Mouse (Mus musculus): ENCODE data around the gene Abi1. TPM values are rescaled to one million over a fixed set of nuclear protein-coding genes. Genes with fewer than 3 reads are reported as not detected.

Abi1 gene
- polyA plus RNA-seq, 1 experiment: 22.0 TPM

- peaks cover 56% of the 10 kb centered on the region for H3K79me2 ChIP-seq (ENCODE audit: control insufficient read depth, insufficient read depth)
- no peaks in the 10 kb centered on the region for H3K36me3 ChIP-seq (ENCODE audit: control insufficient read depth, insufficient read depth)
- TF ChIP-seq MAX (IDR thresholded peaks at IDR 0.05) (no peak), CEBPB (IDR thresholded peaks at IDR 0.05; ENCODE audit: low read depth) (no peak), MYOD1 (IDR thresholded peaks at IDR 0.05; ENCODE audit: control insufficient read depth, insufficient read length, low read depth) (peak; percentile 8), MYOG (IDR thresholded peaks at IDR 0.05; ENCODE audit: control insufficient read depth, extremely low read depth, insufficient read length) (no peak), FOSL1 (IDR thresholded peaks at IDR 0.05; ENCODE audit: insufficient read depth, low read length, poor library complexity, severe bottlenecking) (no peak), USF1 (IDR thresholded peaks at IDR 0.05; ENCODE audit: low read depth) (no peak), CTCF (IDR thresholded peaks at IDR 0.05; ENCODE audit: control insufficient read depth, insufficient read depth, insufficient read length) (no peak)
- peaks cover 49% of the 10 kb centered on the region for H3K79me3 ChIP-seq (ENCODE audit: low read depth)
- H3ac ChIP-seq (ENCODE audit: control insufficient read depth, insufficient read length, low read depth): peak overlapping the region; percentile 86
- H3K4me3 ChIP-seq (ENCODE audit: insufficient read depth, poor library complexity, severe bottlenecking): peak overlapping the region; percentile 92
- H3K27me3 ChIP-seq (ENCODE audit: control insufficient read depth, insufficient read depth, insufficient read length): no peaks in the 10 kb centered on the region
Measured at GRCm38 (mm10) chr2:23039082-23040000, 700 bp downstream of the Abi1 start.

- no peak for TF ChIP-seq CEBPB (IDR thresholded peaks at IDR 0.05; ENCODE audit: low read depth)
- TF ChIP-seq USF1 (IDR thresholded peaks at IDR 0.05; ENCODE audit: low read depth): no peak
- peaks cover 95% of the 10 kb centered on the region for H3K79me2 ChIP-seq (ENCODE audit: control insufficient read depth, insufficient read depth)
Measured at GRCm38 (mm10) chr2:23035467-23035866, 4.6 kb downstream of the Abi1 start.

GRCm38 (mm10) chr2:23034692-23035435 is 5.2 kb downstream of the Abi1 start:
- H3ac ChIP-seq (ENCODE audit: control insufficient read depth, insufficient read length, low read depth): no peak overlapping the region
- H3K27me3 ChIP-seq (ENCODE audit: control insufficient read depth, insufficient read depth, insufficient read length): no peaks in the 10 kb centered on the region
- peaks cover 99% of the 10 kb centered on the region for H3K79me2 ChIP-seq (ENCODE audit: control insufficient read depth, insufficient read depth)
- H3K79me3 ChIP-seq (ENCODE audit: low read depth): peaks cover 92% of the 10 kb centered on the region
- H3K36me3 ChIP-seq (ENCODE audit: control insufficient read depth, insufficient read depth): peaks cover 34% of the 10 kb centered on the region
- H3K4me3 ChIP-seq (ENCODE audit: insufficient read depth, poor library complexity, severe bottlenecking): no peak overlapping the region
- peak; percentile 97 for TF ChIP-seq FOSL1 (IDR thresholded peaks at IDR 0.05; ENCODE audit: insufficient read depth, low read length, poor library complexity, severe bottlenecking)
- peak; percentile 83 for TF ChIP-seq MAX (IDR thresholded peaks at IDR 0.05)
- TF ChIP-seq MYOG (IDR thresholded peaks at IDR 0.05; ENCODE audit: control insufficient read depth, extremely low read depth, insufficient read length): no peak
- TF ChIP-seq USF1 (IDR thresholded peaks at IDR 0.05; ENCODE audit: low read depth): no peak

More at GRCm38 (mm10) chr2:23035467-23035866, 4.6 kb downstream of the Abi1 start:
- H3K79me3 ChIP-seq (ENCODE audit: low read depth): peaks cover 86% of the 10 kb centered on the region
- H3K36me3 ChIP-seq (ENCODE audit: control insufficient read depth, insufficient read depth): peaks cover 28% of the 10 kb centered on the region
- no peak overlapping the region for H3ac ChIP-seq (ENCODE audit: control insufficient read depth, insufficient read length, low read depth)
- H3K27me3 ChIP-seq (ENCODE audit: control insufficient read depth, insufficient read depth, insufficient read length): no peaks in the 10 kb centered on the region
- no peak overlapping the region for H3K4me3 ChIP-seq (ENCODE audit: insufficient read depth, poor library complexity, severe bottlenecking)

GRCm38 (mm10) chr2:23030631-23031030 is 9.4 kb downstream of the Abi1 start:
- peaks cover 50% of the 10 kb centered on the region for H3K36me3 ChIP-seq (ENCODE audit: control insufficient read depth, insufficient read depth)

GRCm38 (mm10) chr2:23028826-23029225 is 11.2 kb downstream of the Abi1 start:
- H3ac ChIP-seq (ENCODE audit: control insufficient read depth, insufficient read length, low read depth): no peak overlapping the region
- H3K79me3 ChIP-seq (ENCODE audit: low read depth): peaks cover 96% of the 10 kb centered on the region
- TF ChIP-seq MYOD1 (IDR thresholded peaks at IDR 0.05; ENCODE audit: control insufficient read depth, insufficient read length, low read depth) (no peak), MAX (IDR thresholded peaks at IDR 0.05) (no peak), USF1 (IDR thresholded peaks at IDR 0.05; ENCODE audit: low read depth) (no peak), CEBPB (IDR thresholded peaks at IDR 0.05; ENCODE audit: low read depth) (no peak), FOSL1 (IDR thresholded peaks at IDR 0.05; ENCODE audit: insufficient read depth, low read length, poor library complexity, severe bottlenecking) (no peak), CTCF (IDR thresholded peaks at IDR 0.05; ENCODE audit: control insufficient read depth, insufficient read depth, insufficient read length) (no peak), MYOG (IDR thresholded peaks at IDR 0.05; ENCODE audit: control insufficient read depth, extremely low read depth, insufficient read length) (no peak)
- H3K27me3 ChIP-seq (ENCODE audit: control insufficient read depth, insufficient read depth, insufficient read length): no peaks in the 10 kb centered on the region
- H3K4me3 ChIP-seq (ENCODE audit: insufficient read depth, poor library complexity, severe bottlenecking): no peak overlapping the region
- peaks cover 47% of the 10 kb centered on the region for H3K36me3 ChIP-seq (ENCODE audit: control insufficient read depth, insufficient read depth)
- peaks cover 100% of the 10 kb centered on the region for H3K79me2 ChIP-seq (ENCODE audit: control insufficient read depth, insufficient read depth)

More at GRCm38 (mm10) chr2:23030631-23031030, 9.4 kb downstream of the Abi1 start:
- peaks cover 99% of the 10 kb centered on the region for H3K79me2 ChIP-seq (ENCODE audit: control insufficient read depth, insufficient read depth)
- H3ac ChIP-seq (ENCODE audit: control insufficient read depth, insufficient read length, low read depth): no peak overlapping the region
- H3K27me3 ChIP-seq (ENCODE audit: control insufficient read depth, insufficient read depth, insufficient read length): no peaks in the 10 kb centered on the region
- peaks cover 93% of the 10 kb centered on the region for H3K79me3 ChIP-seq (ENCODE audit: low read depth)
- no peak overlapping the region for H3K4me3 ChIP-seq (ENCODE audit: insufficient read depth, poor library complexity, severe bottlenecking)
- TF ChIP-seq FOSL1 (IDR thresholded peaks at IDR 0.05; ENCODE audit: insufficient read depth, low read length, poor library complexity, severe bottlenecking) (no peak), CTCF (IDR thresholded peaks at IDR 0.05; ENCODE audit: control insufficient read depth, insufficient read depth, insufficient read length) (no peak), MYOG (IDR thresholded peaks at IDR 0.05; ENCODE audit: control insufficient read depth, extremely low read depth, insufficient read length) (no peak), MYOD1 (IDR thresholded peaks at IDR 0.05; ENCODE audit: control insufficient read depth, insufficient read length, low read depth) (no peak), CEBPB (IDR thresholded peaks at IDR 0.05; ENCODE audit: low read depth) (no peak), MAX (IDR thresholded peaks at IDR 0.05) (no peak), USF1 (IDR thresholded peaks at IDR 0.05; ENCODE audit: low read depth) (no peak)

All from C2C12 (cell line).